Mouse (Mus musculus): Measurements from ENCODE around the gene Rundc1. TPM values are rescaled to one million over a fixed set of nuclear protein-coding genes. Genes with fewer than 3 reads are reported as not detected.

Gene Rundc1
- polyA plus RNA-seq, 1 experiment from 2014 or later, result 20.8 TPM

DNA sequence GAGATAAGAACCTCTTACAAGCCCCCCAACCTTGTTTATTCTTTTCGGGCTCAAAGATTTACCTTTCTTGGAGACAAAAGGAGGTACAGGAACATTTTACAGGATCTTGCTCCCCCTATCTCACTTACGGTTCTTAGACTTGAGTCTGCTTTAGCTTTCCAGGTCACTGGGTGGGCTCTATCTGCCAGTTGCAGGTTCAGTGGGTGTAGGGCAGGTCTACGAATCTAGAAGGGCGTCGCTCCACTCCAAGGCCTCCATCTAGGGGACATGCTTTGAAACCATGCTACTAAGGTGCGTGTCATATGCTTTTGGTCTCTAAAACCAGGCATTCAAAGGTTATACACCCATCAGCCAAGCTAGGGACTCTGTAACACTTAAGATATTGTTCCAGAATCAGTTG, 59.4 kb downstream of the Rundc1 start:
- no peak overlapping the region for H3K4me3 ChIP-seq
- no peak overlapping the region for H3K9ac ChIP-seq
- peaks cover 3% of the 10 kb centered on the region; the same call in 1 of the 2 replicates for H3K4me1 ChIP-seq
- peaks cover 17% of the 10 kb centered on the region; the same call in 1 of the 2 replicates for H3K36me3 ChIP-seq
- H3K27ac ChIP-seq, result no peak overlapping the region
- H3K4me2 ChIP-seq, result no peak overlapping the region
- no peak for ATAC-seq (ENCODE audit: borderline replicate concordance, extremely low read depth, low FRiP score, low TSS enrichment)
- 59% methylated on average over 6 of the region's 6 CpGs for WGBS
- H3K9me3 ChIP-seq, result no peaks in the 10 kb centered on the region
- H3K27me3 ChIP-seq, result no peaks in the 10 kb centered on the region

DNA sequence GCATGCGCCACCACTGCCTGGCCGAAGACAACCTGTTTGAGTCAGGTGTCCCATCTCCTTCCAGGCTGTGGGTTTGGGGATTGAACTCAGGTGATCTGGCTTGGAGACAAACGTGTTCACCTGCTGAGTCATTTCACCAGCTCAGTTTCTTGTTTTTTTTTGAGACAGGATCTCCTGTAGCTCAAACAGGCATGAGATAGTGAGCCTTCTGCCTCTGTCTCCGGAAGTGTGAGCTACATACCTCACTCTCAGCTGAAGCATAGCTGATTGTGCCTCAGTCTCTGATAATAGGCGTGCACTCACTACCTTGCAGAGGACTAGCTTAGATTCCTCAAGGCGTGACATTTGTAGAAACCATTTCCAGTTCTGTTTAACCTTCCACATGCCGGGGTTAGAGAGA, 59.9 kb downstream of the Rundc1 start:
- Histone ChIP-seq H3K4me2 (no peak overlapping the region), H3K9me3 (no peaks in the 10 kb centered on the region), H3K9ac (no peak overlapping the region), H3K4me1 (no peaks in the 10 kb centered on the region), H3K27ac (no peak overlapping the region), H3K27me3 (no peaks in the 10 kb centered on the region), H3K36me3 (peaks cover 22% of the 10 kb centered on the region; the same call in 1 of the 2 replicates), H3K4me3 (no peak overlapping the region)
- WGBS, result 75% methylated on average over 7 of the region's 7 CpGs
- ATAC-seq (ENCODE audit: borderline replicate concordance, extremely low read depth, low FRiP score, low TSS enrichment), result no peak

Small RNA genes lying within 50 kb of the gene (microRNA-seq; reads per million reads assigned to microRNA genes)
- gene Mir6929, result not detected

Other genes starting within 250 kb of the Rundc1 start
- 0.24 and 0.55 TPM in 2 replicates for gene Ccr10, start 249.6 kb upstream of the Rundc1 start, polyA plus RNA-seq (2015; fragmentation: Nextera tagmentation; extraction: Ambion mirVana)
- gene Ezh1, start 198.6 kb upstream of the Rundc1 start, polyA plus RNA-seq (2015; fragmentation: Nextera tagmentation; extraction: Ambion mirVana), result 16.2 and 19.2 TPM in 2 replicates
- gene Ramp2, start 179.1 kb upstream of the Rundc1 start, polyA plus RNA-seq (2015; fragmentation: Nextera tagmentation; extraction: Ambion mirVana), result 264 and 286 TPM in 2 replicates
- 127 and 128 TPM in 2 replicates for gene Vps25, start 171.4 kb upstream of the Rundc1 start, polyA plus RNA-seq (2015; fragmentation: Nextera tagmentation; extraction: Ambion mirVana)
- gene Wnk4, start 164.5 kb upstream of the Rundc1 start, polyA plus RNA-seq (2015; fragmentation: Nextera tagmentation; extraction: Ambion mirVana), result 3.7 and 5.0 TPM in 2 replicates
- gene Cntd1, start 146.1 kb upstream of the Rundc1 start, polyA plus RNA-seq (2015; fragmentation: Nextera tagmentation; extraction: Ambion mirVana), result 1.3 and 1.7 TPM in 2 replicates
- 189 and 194 TPM in 2 replicates for gene Coa3, start 146.0 kb upstream of the Rundc1 start, polyA plus RNA-seq (2015; fragmentation: Nextera tagmentation; extraction: Ambion mirVana)
- gene Becn1, start 122.8 kb upstream of the Rundc1 start, polyA plus RNA-seq (2015; fragmentation: Nextera tagmentation; extraction: Ambion mirVana), result 146 and 165 TPM in 2 replicates
- 130 and 133 TPM in 2 replicates for gene Psme3, start 108.9 kb upstream of the Rundc1 start, polyA plus RNA-seq (2015; fragmentation: Nextera tagmentation; extraction: Ambion mirVana)
- gene Aoc2, start 100.0 kb upstream of the Rundc1 start, polyA plus RNA-seq (2015; fragmentation: Nextera tagmentation; extraction: Ambion mirVana), result 0.81 and 1.2 TPM in 2 replicates
- gene Aoc3, start 94.5 kb upstream of the Rundc1 start, polyA plus RNA-seq (2015; fragmentation: Nextera tagmentation; extraction: Ambion mirVana), result 1.3 and 1.4 TPM in 2 replicates
- not detected in 2 replicates for gene G6pc, start 57.5 kb upstream of the Rundc1 start, polyA plus RNA-seq (2015; fragmentation: Nextera tagmentation; extraction: Ambion mirVana)
- 78.8 and 83.3 TPM in 2 replicates for gene Aarsd1, start 7.5 kb upstream of the Rundc1 start, polyA plus RNA-seq (2015; fragmentation: Nextera tagmentation; extraction: Ambion mirVana)
- gene Gm27029, start 289 bp upstream of the Rundc1 start, polyA plus RNA-seq (2015; fragmentation: Nextera tagmentation; extraction: Ambion mirVana), result 8.1 and 12.7 TPM in 2 replicates
- gene Ptges3l, start 248 bp downstream of the Rundc1 start, polyA plus RNA-seq (2015; fragmentation: Nextera tagmentation; extraction: Ambion mirVana), result 12.8 and 13.4 TPM in 2 replicates
- gene Rpl27, start 17.2 kb downstream of the Rundc1 start, polyA plus RNA-seq (2015; fragmentation: Nextera tagmentation; extraction: Ambion mirVana), result 299 and 334 TPM in 2 replicates
- 22.4 and 24.0 TPM in 2 replicates for gene Ifi35, start 23.3 kb downstream of the Rundc1 start, polyA plus RNA-seq (2015; fragmentation: Nextera tagmentation; extraction: Ambion mirVana)
- gene Rnd2, start 39.9 kb downstream of the Rundc1 start, polyA plus RNA-seq (2015; fragmentation: Nextera tagmentation; extraction: Ambion mirVana), result 7.9 and 8.5 TPM in 2 replicates
- gene Vat1, start 41.1 kb downstream of the Rundc1 start, polyA plus RNA-seq (2015; fragmentation: Nextera tagmentation; extraction: Ambion mirVana), result 47.4 and 50.3 TPM in 2 replicates
- 14.1 and 17.7 TPM in 2 replicates for gene Brca1, start 126.9 kb downstream of the Rundc1 start, polyA plus RNA-seq (2015; fragmentation: Nextera tagmentation; extraction: Ambion mirVana)
- 66.1 and 73.1 TPM in 2 replicates for gene Nbr1, start 127.1 kb downstream of the Rundc1 start, polyA plus RNA-seq (2015; fragmentation: Nextera tagmentation; extraction: Ambion mirVana)
- gene Tmem106a, start 157.2 kb downstream of the Rundc1 start, polyA plus RNA-seq (2015; fragmentation: Nextera tagmentation; extraction: Ambion mirVana), result 3.6 and 5.5 TPM in 2 replicates
- gene Gm11634, start 174.2 kb downstream of the Rundc1 start, polyA plus RNA-seq (2015; fragmentation: Nextera tagmentation; extraction: Ambion mirVana), result not detected in 2 replicates
- gene Rdm1, start 202.1 kb downstream of the Rundc1 start, polyA plus RNA-seq (2015; fragmentation: Nextera tagmentation; extraction: Ambion mirVana), result 46.5 and 49.8 TPM in 2 replicates
- gene Arl4d, start 240.5 kb downstream of the Rundc1 start, polyA plus RNA-seq (2015; fragmentation: Nextera tagmentation; extraction: Ambion mirVana), result 4.4 and 4.9 TPM in 2 replicates